Mouse (Mus musculus) neural tube, embryonic 11.5 days (tissue): ENCODE measurements around the gene Zc2hc1c. TPM values are rescaled to one million over a fixed set of nuclear protein-coding genes. Genes with fewer than 3 reads are reported as not detected.

Experiments used
- ATAC-seq: fragments of 200-750 bp; cut with Nextera tagmentation; 2 replicates; pipeline ENCODE4 v1.8.0; 2017; ENCODE audit warnings: moderate number of reproducible peaks, mild to moderate bottlenecking, moderate TSS enrichment, moderate library complexity; ENCODE audit not compliant: insufficient read depth, low FRiP score, low TSS enrichment
- DNase-seq: peaks from one replicate; pipeline ENCODE4 v3.0.0-alpha.2; 2015; ENCODE audit warnings: low spot score
- H3K27ac ChIP-seq: fragments of 300-500 bp; sonication (generic); 2 replicates; pipeline ENCODE4 v1.5.1; 2014; ENCODE audit warnings: low read depth, mild to moderate bottlenecking, low read length
- H3K27me3 ChIP-seq: fragments of 300-500 bp; sonication (generic); 2 replicates; pipeline ENCODE4 v1.6.1; 2014; ENCODE audit warnings: mild to moderate bottlenecking, low read length, mixed read lengths; ENCODE audit not compliant: control insufficient read depth, insufficient read depth
- H3K36me3 ChIP-seq: fragments of 300-500 bp; sonication (generic); 2 replicates; pipeline ENCODE4 v1.6.1; 2014; ENCODE audit warnings: mild to moderate bottlenecking, low read length, moderate library complexity, mixed read lengths; ENCODE audit not compliant: control insufficient read depth, insufficient read depth
- H3K4me1 ChIP-seq: fragments of 300-500 bp; sonication (generic); 2 replicates; pipeline ENCODE4 v1.6.1; 2014; ENCODE audit warnings: low read length, mixed read lengths; ENCODE audit not compliant: control insufficient read depth, insufficient read depth
- H3K4me2 ChIP-seq: fragments of 300-500 bp; sonication (generic); 2 replicates; pipeline ENCODE4 v1.6.1; 2014; ENCODE audit warnings: low read depth, mild to moderate bottlenecking, moderate library complexity
- H3K4me3 ChIP-seq: fragments of 300-500 bp; sonication (generic); 2 replicates; pipeline ENCODE4 v1.5.1; 2014; ENCODE audit warnings: low read depth, low read length
- H3K9ac ChIP-seq: fragments of 300-500 bp; sonication (generic); 2 replicates; pipeline ENCODE4 v1.6.1; 2014; ENCODE audit warnings: mild to moderate bottlenecking, low read length
- H3K9me3 ChIP-seq: fragments of 300-500 bp; sonication (generic); 2 replicates; pipeline ENCODE4 v1.6.1; 2016; ENCODE audit warnings: low read length; ENCODE audit not compliant: control insufficient read depth
- WGBS: fragments of 180-500 bp; shearing (Covaris S2); extraction: QIAGEN DNeasy Blood & Tissue Kit; methylation state at CpG from one replicate; pipeline ENCODE4 v1.1.7; 2014; 5-methylcytosine and 5-hydroxymethylcytosine counted together
- polyA plus RNA-seq: library from polyadenylated mRNA; unstranded; fragments of >200 nt; fragmentation: Nextera tagmentation; extraction: Ambion mirVana; gene quantifications from 2 replicates; pipeline ENCODE4 v1.2.1, GENCODE M21; 2014

Gene Zc2hc1c
- polyA plus RNA-seq, 1 experiment from 2014 or later, result 0.98 TPM

- Histone ChIP-seq H3K9ac (no peak overlapping the region), H3K27me3 (no peaks in the 10 kb centered on the region), H3K9me3 (no peaks in the 10 kb centered on the region), H3K4me3 (no peak overlapping the region), H3K27ac (no peak overlapping the region), H3K4me1 (peaks cover 2% of the 10 kb centered on the region; the same call in 1 of the 2 replicates), H3K4me2 (no peak overlapping the region), H3K36me3 (no peaks in the 10 kb centered on the region)
- ATAC-seq (no peak), DNase-seq (no peak)
- 94% methylated on average over 3 of the region's 3 CpGs for WGBS
Measured at GRCm38 (mm10) chr12:85266248-85266647, 22.1 kb upstream of the Zc2hc1c start.

- 47% methylated on average over 3 of the region's 3 CpGs for WGBS
- no peak for ATAC-seq
Measured at GRCm38 (mm10) chr12:85269821-85270220, 18.6 kb upstream of the Zc2hc1c start.

GRCm38 (mm10) chr12:85270319-85270718 lies 18.1 kb upstream of the Zc2hc1c start, which contains the start of gene Mlh3:
Gene Mlh3 (minus strand): TSS chr12:85270599.
- under 1% methylated on average over 35 of the region's 35 CpGs for WGBS
- Histone ChIP-seq H3K27me3 (no peaks in the 10 kb centered on the region), H3K36me3 (no peaks in the 10 kb centered on the region), H3K4me3 (peak within 1 kb of the TSS; percentile 40), H3K27ac (peak within 1 kb of the TSS; percentile 49), H3K4me2 (peak within 1 kb of the TSS; percentile 48), H3K4me1 (no peaks in the 10 kb centered on the region), H3K9ac (peak within 1 kb of the TSS; percentile 62), H3K9me3 (no peaks in the 10 kb centered on the region)
- peak; percentile 87 for DNase-seq
- ATAC-seq, result peak; percentile 83

More at GRCm38 (mm10) chr12:85269821-85270220, 18.6 kb upstream of the Zc2hc1c start:
- H3K9me3 ChIP-seq, result no peaks in the 10 kb centered on the region
- H3K4me3 ChIP-seq, result peak overlapping the region; percentile 40
- H3K27me3 ChIP-seq, result no peaks in the 10 kb centered on the region
- H3K4me1 ChIP-seq, result no peaks in the 10 kb centered on the region
- H3K4me2 ChIP-seq, result peak overlapping the region; percentile 48
- DNase-seq, result no peak
- peak overlapping the region; percentile 49 for H3K27ac ChIP-seq
- no peaks in the 10 kb centered on the region for H3K36me3 ChIP-seq
- peak overlapping the region; percentile 62 for H3K9ac ChIP-seq

- no peak for ATAC-seq
Measured at GRCm38 (mm10) chr12:85271132-85271842, 17.1 kb upstream of the Zc2hc1c start.

GRCm38 (mm10) chr12:85271843-85272206 lies 16.6 kb upstream of the Zc2hc1c start:
- Histone ChIP-seq H3K4me3 (no peak overlapping the region), H3K9me3 (no peaks in the 10 kb centered on the region), H3K9ac (no peak overlapping the region), H3K4me1 (no peaks in the 10 kb centered on the region), H3K27ac (no peak overlapping the region), H3K27me3 (no peaks in the 10 kb centered on the region), H3K4me2 (no peak overlapping the region), H3K36me3 (no peaks in the 10 kb centered on the region)
- DNase-seq, result no peak
- ATAC-seq, result no peak
- 71% methylated on average over 4 of the region's 4 CpGs for WGBS

More at GRCm38 (mm10) chr12:85271132-85271842, 17.1 kb upstream of the Zc2hc1c start:
- Histone ChIP-seq H3K4me2 (no peak overlapping the region), H3K27me3 (no peaks in the 10 kb centered on the region), H3K27ac (no peak overlapping the region), H3K36me3 (no peaks in the 10 kb centered on the region), H3K9me3 (no peaks in the 10 kb centered on the region), H3K4me3 (no peak overlapping the region), H3K4me1 (no peaks in the 10 kb centered on the region), H3K9ac (no peak overlapping the region)
- WGBS, result 78% methylated on average over 7 of the region's 7 CpGs
- no peak for DNase-seq

- Histone ChIP-seq H3K4me1 (no peaks in the 10 kb centered on the region), H3K36me3 (no peaks in the 10 kb centered on the region), H3K4me2 (no peak overlapping the region), H3K9ac (no peak overlapping the region), H3K27me3 (no peaks in the 10 kb centered on the region), H3K4me3 (no peak overlapping the region), H3K9me3 (no peaks in the 10 kb centered on the region), H3K27ac (no peak overlapping the region)
- WGBS, result 69% methylated on average over 10 of the region's 10 CpGs
- ATAC-seq (no peak), DNase-seq (no peak)
Measured at GRCm38 (mm10) chr12:85273508-85273907, 14.9 kb upstream of the Zc2hc1c start.

- ATAC-seq (no peak), DNase-seq (no peak)
- Histone ChIP-seq H3K9me3 (no peaks in the 10 kb centered on the region), H3K36me3 (no peaks in the 10 kb centered on the region), H3K9ac (no peak overlapping the region), H3K27ac (no peak overlapping the region), H3K27me3 (no peaks in the 10 kb centered on the region), H3K4me1 (peaks cover 6% of the 10 kb centered on the region; the same call in 1 of the 2 replicates), H3K4me2 (no peak overlapping the region), H3K4me3 (no peak overlapping the region)
- WGBS, result 71% methylated on average over 5 of the region's 5 CpGs
Measured at GRCm38 (mm10) chr12:85276273-85276672, 12.1 kb upstream of the Zc2hc1c start.

GRCm38 (mm10) chr12:85278919-85279318 lies 9.5 kb upstream of the Zc2hc1c start:
- Histone ChIP-seq H3K9me3 (no peaks in the 10 kb centered on the region), H3K27me3 (no peaks in the 10 kb centered on the region), H3K9ac (no peak overlapping the region), H3K4me3 (no peak overlapping the region), H3K27ac (no peak overlapping the region), H3K4me1 (peaks cover 6% of the 10 kb centered on the region; the same call in 1 of the 2 replicates), H3K4me2 (no peak overlapping the region), H3K36me3 (no peaks in the 10 kb centered on the region)
- DNase-seq (no peak), ATAC-seq (no peak)
- 94% methylated on average over 10 of the region's 10 CpGs for WGBS
